Mouse (Mus musculus) right cerebral cortex, postnatal 4 days (tissue): Measurements from ENCODE around the gene Slc30a9.

Experiments
- DNase-seq: peaks from one replicate; pipeline ENCODE4 v3.0.0-alpha.2; 2022

Gene Slc30a9

GRCm38 (mm10) chr5:67321656-67322268, 15.0 kb downstream of the Slc30a9 start:
- no peak for DNase-seq

GRCm38 (mm10) chr5:67324032-67324431, 17.3 kb downstream of the Slc30a9 start:
- no peak for DNase-seq

GRCm38 (mm10) chr5:67340811-67341210, 34.1 kb downstream of the Slc30a9 start:
- DNase-seq = no peak

GRCm38 (mm10) chr5:67347060-67347459, 40.3 kb downstream of the Slc30a9 start:
- no peak for DNase-seq

- no peak for DNase-seq
These were observed 42.2 kb downstream of the Slc30a9 start for GRCm38 (mm10) chr5:67348949-67349348.

GRCm38 (mm10) chr5:67362316-67362715, 55.6 kb downstream of the Slc30a9 start:
- DNase-seq = no peak

- no peak for DNase-seq
These were observed 56.2 kb downstream of the Slc30a9 start for GRCm38 (mm10) chr5:67362931-67363330.

- no peak for DNase-seq
These were observed 70.4 kb downstream of the Slc30a9 start for GRCm38 (mm10) chr5:67377044-67377621.

- no peak for DNase-seq
These were observed 74.9 kb downstream of the Slc30a9 start for GRCm38 (mm10) chr5:67381690-67382089.

GRCm38 (mm10) chr5:67382556-67382955, 75.8 kb downstream of the Slc30a9 start:
- DNase-seq = no peak

- DNase-seq = no peak
These were observed 87.2 kb downstream of the Slc30a9 start for GRCm38 (mm10) chr5:67393951-67394350.

- DNase-seq = no peak
These were observed 88.6 kb downstream of the Slc30a9 start for GRCm38 (mm10) chr5:67395211-67395851.

GRCm38 (mm10) chr5:67397186-67397585, 90.4 kb downstream of the Slc30a9 start:
- no peak for DNase-seq

GRCm38 (mm10) chr5:67399876-67400607, 93.3 kb downstream of the Slc30a9 start:
- DNase-seq = no peak

GRCm38 (mm10) chr5:67400608-67401480, 94.1 kb downstream of the Slc30a9 start:
- DNase-seq = no peak

- no peak for DNase-seq
These were observed 94.9 kb downstream of the Slc30a9 start for GRCm38 (mm10) chr5:67401612-67402011.

GRCm38 (mm10) chr5:67404380-67404779, 97.6 kb downstream of the Slc30a9 start:
- no peak for DNase-seq

- no peak for DNase-seq
These were observed 98.2 kb downstream of the Slc30a9 start for GRCm38 (mm10) chr5:67404919-67405318.
